Mouse (Mus musculus) Patski (cell line): Measurements from ENCODE around the gene Il2ra. TPM values are rescaled to one million over a fixed set of nuclear protein-coding genes. Genes with fewer than 3 reads are reported as not detected.
"Not testable (repeated sequence)": the region's sequence is repeated elsewhere in the genome, so short reads cannot be mapped to it uniquely, and the experiment has no call there.

Experiments used
- ATAC-seq: fragments of 100-300 bp; one replicate; pipeline ENCODE4 v1.8.0; 2021
- CTCF ChIA-PET: fragments of 350-600 bp; sonication (Branson Sonifier 250); formaldehyde crosslinking; loops from one replicate; lab custom pipeline; 2022; ENCODE audit warnings: inconsistent platforms; lab: Charles Lee
- POLR2A ChIA-PET: fragments of 350-600 bp; sonication (Branson Sonifier 250); formaldehyde crosslinking; loops from one replicate; lab custom pipeline; 2022; ENCODE audit warnings: antibody characterized with exemption, inconsistent platforms; lab: Charles Lee
- DNase-seq: peaks from one replicate; pipeline ENCODE4 v3.0.0-alpha.2; 2011; ENCODE audit warnings: low read depth, low spot score
- H3K27me3 ChIP-seq: fragments of 371-371 bp; one replicate; pipeline ENCODE4 v1.5.1; 2021
- CTCF ChIP-seq: fragments of 100-300 bp; IDR thresholded peaks from one replicate; pipeline ENCODE4 v1.5.1; 2021
- in situ Hi-C: fragments of 300-500 bp; cut with MboI; formaldehyde crosslinking; loops from 3 replicates; pipeline ENCODE4 v1.11.1; 2018; ENCODE audit warnings: low pct_unique_long_range_greater_than_20kb, mixed read lengths
- polyA plus RNA-seq: library from polyadenylated mRNA; unstranded; gene quantifications from one replicate; pipeline ENCODE4 v1.2.3, GENCODE M21; 2021

The Il2ra gene
- not detected for polyA plus RNA-seq

DNA sequence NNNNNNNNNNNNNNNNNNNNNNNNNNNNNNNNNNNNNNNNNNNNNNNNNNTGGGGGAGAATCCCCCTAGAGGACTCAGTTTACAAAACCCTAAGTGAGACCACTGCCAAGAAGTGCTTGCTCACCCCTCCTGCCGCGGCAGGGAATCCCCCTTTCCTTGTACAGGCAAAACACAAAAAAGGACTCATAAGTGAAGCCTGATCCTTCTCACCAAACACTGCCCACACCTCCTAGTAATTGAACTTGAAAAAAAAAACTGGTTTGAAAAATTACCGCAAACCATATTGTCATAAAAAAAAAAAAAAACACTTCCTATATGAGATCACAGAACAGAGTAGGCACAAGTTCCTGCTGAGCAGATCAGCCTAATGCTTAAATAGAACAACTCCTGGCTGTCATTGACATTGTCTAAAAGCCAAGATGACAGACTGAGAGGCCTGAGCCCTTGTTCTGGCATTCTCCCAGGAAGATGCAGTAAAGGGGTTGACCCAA, at the start of gene Il2ra:
Il2ra (plus strand) TSS at position 357 of the 491 bp plus-strand sequence.
- DNase-seq (no peak), ATAC-seq (no peak)
- TF ChIP-seq CTCF, result no peak
- ChIA-PET POLR2A (no interaction called here), CTCF (no interaction called here)
- in situ Hi-C loops, result no loop called here
- peaks cover 16% of the 10 kb centered on the region for H3K27me3 ChIP-seq

DNA sequence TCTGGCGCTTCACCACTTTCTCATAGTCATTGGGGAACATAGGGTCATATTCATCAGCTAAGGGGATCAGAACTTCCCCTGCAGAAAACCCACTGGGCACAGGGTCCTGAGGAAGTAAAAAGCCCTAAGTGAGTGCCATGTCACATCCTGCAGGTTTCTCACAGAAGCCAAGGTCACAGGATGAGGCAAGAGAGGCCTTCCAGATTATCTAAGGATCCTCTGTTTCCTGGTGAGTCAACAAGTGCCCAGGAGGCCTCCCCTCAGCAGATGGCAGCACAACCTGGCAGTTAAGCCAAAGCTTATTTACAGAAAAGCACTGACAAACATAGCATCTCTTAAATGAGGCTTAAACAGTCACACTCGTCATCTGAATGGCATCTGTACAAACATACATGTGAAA, 45.9 kb upstream of the Il2ra start:
- in situ Hi-C loops, result no loop called here
- ATAC-seq (peak; percentile 65), DNase-seq (no peak)
- no peak for TF ChIP-seq CTCF
- POLR2A ChIA-PET, result no interaction called here
- CTCF ChIA-PET, result interaction anchor here (1.2 kb wide), 1 partner anchor 14 kb away, joined by 3 read pairs; no protein-coding TSS in a partner anchor
- H3K27me3 ChIP-seq, result no peaks in the 10 kb centered on the region

DNA sequence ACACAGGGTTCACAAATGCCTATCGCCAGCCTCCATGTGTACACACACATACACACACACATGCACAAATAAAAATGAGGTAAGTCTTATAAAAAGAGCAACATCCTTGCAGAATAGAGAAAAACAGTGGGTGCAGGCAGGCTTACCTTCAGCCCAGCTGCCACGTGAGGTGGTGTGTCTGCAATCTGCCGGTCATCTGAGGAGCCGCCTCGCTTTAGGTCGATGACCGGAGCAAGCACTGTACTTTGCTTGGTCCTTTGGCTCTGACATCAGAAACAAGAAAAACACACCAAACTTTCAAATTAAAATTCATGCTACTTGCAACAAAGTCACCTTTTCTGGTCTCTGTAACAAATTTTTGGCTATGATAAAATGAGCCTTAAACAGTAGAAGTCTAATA, 44.7 kb upstream of the Il2ra start:
- TF ChIP-seq CTCF, result no peak
- ChIA-PET CTCF (no interaction called here), POLR2A (interaction anchor here (0.5 kb wide), 1 partner anchor 29 kb away, joined by 3 read pairs; no protein-coding TSS in a partner anchor)
- DNase-seq, result no peak
- no peaks in the 10 kb centered on the region for H3K27me3 ChIP-seq
- in situ Hi-C loops, result no loop called here
- ATAC-seq, result no peak

DNA sequence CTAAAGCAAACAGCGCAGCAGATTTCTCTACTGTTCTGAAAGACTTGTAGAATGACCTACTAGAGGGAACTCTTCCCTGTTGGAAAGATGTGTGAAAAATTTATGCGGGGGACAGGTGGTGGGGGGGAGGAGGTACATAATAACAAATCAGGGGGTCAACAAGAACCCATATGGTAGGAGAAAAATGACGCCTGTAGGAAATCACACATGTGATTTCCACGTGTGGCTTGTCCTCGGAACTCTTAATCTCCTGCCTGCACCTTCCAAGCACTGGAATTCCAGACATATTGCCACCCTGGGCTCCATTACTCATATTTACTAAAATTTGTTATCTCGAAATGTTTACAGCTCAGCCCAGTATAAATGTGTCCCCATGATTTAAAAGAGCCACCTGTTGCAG, 40.8 kb upstream of the Il2ra start:
- DNase-seq (no peak), ATAC-seq (no peak)
- no peak for TF ChIP-seq CTCF
- CTCF ChIA-PET, result interaction anchor here (1.3 kb wide), 2 partner anchors 21 to 90 kb away, joined by 3 to 4 read pairs; no protein-coding TSS in a partner anchor
- in situ Hi-C loops, result no loop called here
- H3K27me3 ChIP-seq, result peaks cover 1% of the 10 kb centered on the region
- POLR2A ChIA-PET, result no interaction called here

DNA sequence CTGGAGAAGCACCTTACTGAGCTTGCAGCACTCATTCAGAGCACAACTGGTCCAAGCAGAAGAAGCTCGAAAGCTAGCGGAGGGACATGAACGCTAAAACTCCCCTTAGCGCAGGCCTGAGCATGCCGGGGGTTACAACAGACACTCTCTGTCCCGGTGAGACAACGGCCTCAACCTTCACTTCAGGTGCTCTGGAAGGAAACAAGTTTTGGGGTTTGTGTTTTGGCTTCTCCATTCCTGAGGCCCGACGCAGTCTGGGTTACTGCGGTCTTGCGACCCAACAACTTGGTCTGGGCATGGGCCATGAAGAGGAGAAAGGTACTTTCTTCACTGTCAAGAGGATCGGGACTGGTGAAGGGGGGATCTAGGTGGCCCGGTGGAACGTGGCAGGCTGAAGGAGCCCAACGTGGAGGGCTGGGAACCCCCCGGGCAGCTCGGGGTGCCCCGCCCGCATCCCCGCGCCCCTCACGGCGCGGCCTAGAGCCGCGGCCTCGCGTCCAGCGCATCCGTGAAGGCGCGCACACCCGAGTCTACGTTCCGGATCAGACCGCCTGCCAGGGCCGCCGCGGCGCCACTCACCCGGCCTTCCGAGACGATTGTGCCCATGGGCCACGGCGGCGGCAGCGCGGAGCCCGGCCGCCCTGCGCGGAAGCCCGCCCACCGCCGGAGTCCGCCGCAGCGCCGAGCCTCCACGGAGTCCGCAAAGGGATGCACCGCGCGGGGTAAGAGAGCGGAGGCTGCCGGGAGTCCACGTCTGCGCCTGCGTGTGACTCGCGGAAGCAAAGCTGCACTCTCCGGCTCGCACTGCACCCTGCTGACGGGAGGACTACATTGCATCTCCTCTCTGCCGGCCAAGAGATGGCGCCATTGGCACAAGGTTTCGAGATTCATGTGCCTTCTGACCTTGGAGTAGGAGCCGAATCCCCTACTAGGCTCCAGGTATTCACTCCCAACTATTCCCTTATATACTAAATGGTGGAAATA, 39.8 kb upstream of the Il2ra start:
- POLR2A ChIA-PET, result no interaction called here
- H3K27me3 ChIP-seq, result peaks cover 4% of the 10 kb centered on the region
- ATAC-seq (peak; percentile 98), DNase-seq (peak; percentile 60)
- TF ChIP-seq CTCF, result peak; percentile 100
- in situ Hi-C loops, result no loop called here
- CTCF ChIA-PET, result interaction anchor here (0.6 to 1.8 kb wide), 12 partner anchors 10 to 116 kb away, joined by 3 to 6 read pairs (median 4); no protein-coding TSS in a partner anchor

DNA sequence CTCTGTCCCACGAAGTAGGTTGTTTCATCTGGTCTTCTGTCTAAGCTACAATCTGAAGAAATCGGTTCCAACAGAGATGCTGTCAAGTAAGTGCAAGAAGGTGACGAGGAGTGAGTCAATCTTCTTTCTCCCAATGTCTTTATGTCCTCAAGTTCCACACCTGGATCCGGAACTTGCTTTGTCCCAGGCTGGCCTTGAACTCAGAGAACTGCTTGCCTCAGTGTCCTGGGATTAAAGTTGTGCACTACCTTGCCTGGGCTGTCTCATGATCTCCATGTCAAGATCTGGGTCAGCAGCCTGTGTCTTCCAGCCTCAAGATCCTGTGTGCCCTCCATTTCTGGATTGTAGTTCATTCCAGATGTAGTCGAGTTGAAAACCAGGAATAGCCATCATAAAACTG, 38.6 kb upstream of the Il2ra start, which contains the start of gene Rbm17:
Rbm17 (minus strand) TSS at position 101 of the 400 bp plus-strand sequence.
- in situ Hi-C loops, result no loop called here
- no peak for TF ChIP-seq CTCF
- ChIA-PET POLR2A (no interaction called here), CTCF (interaction anchor here (0.7 to 1.7 kb wide), 6 partner anchors 14 to 100 kb away, joined by 3 to 5 read pairs (median 4); no protein-coding TSS in a partner anchor)
- ATAC-seq (no peak), DNase-seq (no peak)
- peaks cover 6% of the 10 kb centered on the region for H3K27me3 ChIP-seq

- H3K27me3 ChIP-seq, result peaks cover 10% of the 10 kb centered on the region
- in situ Hi-C loops, result loop anchor here (5.0 kb wide), 1 partner anchor 77 kb away; no protein-coding TSS in a partner anchor
- POLR2A ChIA-PET, result interaction anchor here (1.2 kb wide), 1 partner anchor 20 kb away, joined by 3 read pairs; no protein-coding TSS in a partner anchor
- CTCF ChIA-PET, result interaction anchor here (0.9 kb wide), 1 partner anchor 9 kb away, joined by 3 read pairs; no protein-coding TSS in a partner anchor
- ATAC-seq, result no peak
- DNase-seq, result no peak
- no peak for TF ChIP-seq CTCF
These were observed 37.7 kb upstream of the Il2ra start for GRCm38 (mm10) chr2:11604911-11605310.

- CTCF ChIA-PET, H3K27me3 ChIP-seq, DNase-seq, POLR2A ChIA-PET, ATAC-seq: not testable (repeated sequence)
- TF ChIP-seq CTCF, result peak; percentile 31
- in situ Hi-C loops, result loop anchor here (5.0 kb wide), 1 partner anchor 76 kb away; no protein-coding TSS in a partner anchor
These were observed 35.9 kb upstream of the Il2ra start for GRCm38 (mm10) chr2:11606718-11607117.

- DNase-seq, CTCF ChIA-PET, in situ Hi-C loops, POLR2A ChIA-PET, H3K27me3 ChIP-seq, ATAC-seq: not testable (repeated sequence)
These were observed 29.7 kb upstream of the Il2ra start for GRCm38 (mm10) chr2:11612939-11613338.

GRCm38 (mm10) chr2:11616846-11617245, 25.8 kb upstream of the Il2ra start:
- DNase-seq (no peak), ATAC-seq (no peak)
- in situ Hi-C loops, result no loop called here
- no peaks in the 10 kb centered on the region for H3K27me3 ChIP-seq
- no peak for TF ChIP-seq CTCF
- ChIA-PET POLR2A (no interaction called here), CTCF (no interaction called here)
